Mouse (Mus musculus): ENCODE results near the gene Gpr18.
"Not testable (repeated sequence)": the region's sequence is repeated elsewhere in the genome, so short reads cannot be mapped to it uniquely, and the experiment has no call there.

The Gpr18 gene

DNA sequence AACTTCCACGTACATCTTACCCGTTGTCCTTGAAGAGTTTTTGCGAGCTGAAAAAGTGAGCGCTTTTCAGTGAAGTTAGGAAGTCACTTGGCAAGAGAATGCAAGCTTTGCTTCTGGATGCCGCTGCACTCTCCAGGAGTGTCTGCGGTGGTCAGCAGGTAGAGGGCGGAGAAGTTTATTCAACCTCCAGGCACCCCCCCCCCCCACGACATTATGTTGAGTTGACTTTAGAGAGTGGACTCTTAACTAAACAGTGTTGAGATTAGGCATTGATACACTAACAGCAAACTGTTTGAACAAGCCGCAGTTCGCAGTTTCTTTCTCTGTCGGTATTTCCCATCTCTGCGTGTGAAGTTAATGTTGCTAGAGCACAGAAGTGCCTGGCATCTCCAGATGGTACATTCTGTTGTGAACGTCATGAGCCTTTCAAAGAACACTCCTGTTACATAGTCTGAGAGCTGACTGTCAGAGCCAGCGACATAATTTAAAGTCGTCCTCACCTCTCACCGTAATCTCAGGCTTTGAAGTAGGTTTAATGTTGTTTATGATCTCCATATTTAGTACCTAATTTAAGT lies 36.2 kb downstream of the Gpr18 start:
- DNase-seq: no peak

DNA sequence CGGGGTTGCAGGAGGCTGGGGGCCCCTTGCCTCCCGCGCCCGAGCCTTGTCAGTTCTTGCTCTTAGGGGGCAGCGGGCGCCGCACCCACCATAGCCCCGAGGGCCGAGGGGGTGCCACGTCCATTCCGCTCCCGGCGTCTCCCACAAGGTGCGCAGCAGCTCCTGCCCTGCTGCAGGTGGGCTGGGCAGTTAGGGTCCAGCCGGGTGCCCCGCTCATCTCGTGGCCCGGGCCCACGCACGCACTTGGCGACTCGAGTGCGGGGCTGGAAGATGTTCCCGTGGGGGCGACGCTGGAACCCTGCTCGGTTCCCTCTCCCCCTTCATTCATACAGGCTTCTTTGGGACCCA lies 36.7 kb downstream of the Gpr18 start:
- no peak for DNase-seq

DNA sequence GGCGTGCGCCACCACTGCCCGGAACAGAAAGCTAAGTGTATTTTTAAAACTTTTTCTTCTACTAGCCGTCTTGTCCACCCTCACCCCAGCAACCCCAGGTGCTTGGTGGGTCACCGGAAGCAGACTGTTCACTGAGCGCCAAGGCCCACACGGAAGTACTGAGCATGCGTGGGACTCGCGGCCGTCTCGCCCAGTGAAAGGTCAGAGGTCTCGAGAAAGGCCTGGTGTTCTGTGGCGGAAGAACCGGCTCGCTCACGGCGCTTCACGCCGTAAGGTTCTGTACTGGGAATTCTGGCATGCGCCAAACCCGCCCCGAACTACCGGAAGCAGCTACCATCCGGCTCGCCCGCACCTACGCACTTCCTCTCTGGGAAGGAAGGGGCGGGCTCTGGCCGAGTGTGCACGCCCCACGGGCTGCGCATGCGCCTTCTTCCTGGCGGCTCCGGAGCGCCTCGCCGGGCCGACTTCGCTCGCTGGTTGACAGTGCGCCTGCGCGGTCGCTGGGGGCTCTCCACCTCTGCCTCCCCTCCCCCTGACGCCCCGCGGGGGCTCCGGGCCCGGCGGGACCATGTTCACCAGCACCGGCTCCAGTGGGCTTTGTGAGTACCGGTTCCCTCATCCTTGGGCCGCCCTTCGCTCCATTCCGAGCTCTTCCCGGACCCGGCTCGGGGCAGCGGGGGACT lies 37.3 kb downstream of the Gpr18 start, which contains the start of gene Ubac2:
Gene Ubac2 (plus strand): TSS at position 445 of the 683 bp plus-strand sequence.
- peak; percentile 97 for DNase-seq

DNA sequence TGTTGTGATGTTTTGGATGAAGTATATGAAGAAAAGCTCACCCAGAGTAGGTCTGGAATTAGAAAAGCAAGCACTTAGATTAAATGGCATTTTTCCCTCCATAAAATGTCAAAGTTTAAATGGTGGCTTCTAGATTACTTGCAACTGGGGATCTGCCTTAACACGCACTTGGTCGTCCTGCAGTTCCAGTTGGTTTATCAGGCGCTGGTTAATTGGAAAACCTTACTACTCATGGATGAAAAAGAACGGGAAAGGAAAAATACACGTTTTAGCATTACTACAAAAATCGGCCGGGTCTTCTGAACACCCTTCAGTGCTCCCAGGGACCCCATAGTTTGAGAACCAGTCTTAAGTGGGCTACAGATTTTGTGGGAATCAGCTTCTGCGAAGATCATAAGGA lies 37.9 kb downstream of the Gpr18 start:
- DNase-seq: no peak

DNA sequence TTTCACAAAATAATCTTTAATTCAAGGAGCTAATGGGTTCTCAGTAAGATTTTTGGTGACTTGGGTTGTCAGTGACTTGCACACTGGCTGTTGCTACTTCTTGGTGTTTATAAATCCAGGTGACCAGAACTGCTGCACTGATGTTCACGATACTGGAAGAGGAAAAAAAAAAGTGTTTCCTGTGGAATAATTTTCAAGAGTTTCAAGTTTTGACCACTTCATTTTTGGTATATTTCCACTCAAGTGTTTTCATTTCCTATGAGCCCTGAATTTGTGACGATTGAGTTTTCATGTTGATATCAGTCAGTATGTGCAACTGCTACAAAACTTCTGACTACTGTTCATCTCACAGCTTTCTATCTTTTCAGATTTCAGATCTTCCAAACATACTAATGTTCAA lies 38.7 kb downstream of the Gpr18 start:
- no peak for DNase-seq

DNA sequence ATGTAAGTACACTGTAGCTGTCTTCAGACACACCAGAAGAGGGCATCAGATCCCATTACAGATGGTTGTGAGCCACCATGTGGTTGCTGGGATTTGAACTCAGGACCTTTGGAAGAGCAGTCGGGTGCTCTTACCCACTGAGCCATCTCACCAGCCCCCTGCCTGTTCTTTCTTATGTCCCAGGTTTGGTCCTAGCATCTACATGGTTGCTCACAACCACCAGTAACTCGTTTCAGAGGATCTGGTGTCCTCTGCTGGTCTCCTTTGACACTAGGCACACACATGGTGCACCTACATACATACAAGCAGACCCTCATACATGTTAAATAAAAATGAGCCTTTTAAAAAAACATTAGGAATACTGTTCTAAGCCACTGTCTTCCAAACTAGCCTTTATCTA lies 39.4 kb downstream of the Gpr18 start:
- not testable (repeated sequence) for DNase-seq

DNA sequence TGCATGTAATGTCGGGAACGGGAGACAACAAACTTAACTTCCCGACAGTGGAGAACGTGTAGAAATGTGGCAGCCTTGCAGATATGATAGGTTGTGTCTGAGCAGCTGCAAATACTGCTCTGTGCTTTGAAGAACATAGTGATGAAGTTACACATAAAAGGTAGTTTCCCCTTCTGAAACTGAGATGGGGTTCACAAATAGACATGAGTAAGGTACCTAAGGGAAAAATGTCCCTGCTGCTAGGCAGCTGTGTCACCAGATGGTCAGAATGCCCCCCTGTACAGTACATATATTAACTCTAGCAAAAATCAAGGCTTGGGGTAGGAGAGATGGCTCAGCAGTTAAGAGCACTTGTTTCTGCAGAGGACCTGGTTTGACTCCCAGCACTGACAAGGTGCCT lies 41.9 kb downstream of the Gpr18 start:
- no peak for DNase-seq

DNA sequence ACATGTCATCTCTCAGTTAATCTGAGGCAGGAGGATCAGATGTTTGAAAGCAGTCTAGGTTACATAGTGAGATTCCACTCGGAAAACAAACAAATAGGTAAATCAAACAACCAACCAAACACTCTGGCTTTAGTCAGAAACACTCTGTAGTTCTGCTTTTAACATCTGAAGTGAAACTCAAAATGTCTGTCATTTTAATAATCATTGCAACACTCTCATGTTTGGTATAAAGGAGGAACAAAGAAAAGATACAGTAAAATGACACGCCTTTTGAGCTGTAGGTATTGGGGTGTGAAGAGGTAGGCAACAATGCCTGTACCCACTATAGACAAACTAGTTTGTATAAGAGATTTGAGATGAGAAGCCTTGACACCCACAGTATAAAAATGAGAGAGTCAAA lies 42.4 kb downstream of the Gpr18 start:
- no peak for DNase-seq

DNA sequence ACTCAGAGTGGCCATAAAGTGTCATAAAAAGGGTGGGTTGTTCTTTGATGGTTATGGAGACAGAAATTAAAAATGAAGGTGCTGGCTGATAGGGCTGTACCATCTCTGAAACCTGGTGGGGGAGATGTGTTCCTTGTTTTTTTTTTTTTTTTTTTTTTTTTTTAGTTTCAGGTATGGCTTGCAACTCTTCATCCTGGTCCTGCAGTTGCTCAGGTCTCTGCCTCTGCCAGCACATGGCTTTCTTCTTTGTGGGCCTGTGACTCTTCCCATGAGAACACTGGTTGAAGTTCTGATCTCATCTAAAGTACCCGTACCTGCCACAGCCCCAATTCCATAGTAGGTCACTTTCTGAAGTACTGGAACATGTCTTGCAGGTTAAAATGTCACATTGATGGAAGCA lies 42.8 kb downstream of the Gpr18 start:
- no peak for DNase-seq

DNA sequence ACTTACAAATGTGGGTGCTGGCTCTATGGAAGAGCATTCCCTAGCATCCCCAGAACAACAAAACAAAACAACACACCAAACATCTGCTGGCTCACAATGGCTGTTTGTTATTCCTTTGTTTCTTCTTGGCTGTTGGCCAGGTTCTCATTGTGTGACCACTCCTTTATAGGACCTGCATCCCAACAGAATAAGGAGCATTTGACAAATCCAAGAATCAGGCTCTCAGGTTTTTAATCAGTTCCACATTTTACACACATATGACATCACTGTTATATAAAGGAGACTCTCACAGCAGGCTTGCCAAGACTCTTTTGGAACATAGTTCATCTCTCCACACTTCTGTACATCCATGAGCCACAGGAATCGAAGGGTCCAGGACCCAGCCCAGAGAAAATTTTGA lies 46.5 kb downstream of the Gpr18 start:
- DNase-seq: no peak

DNA sequence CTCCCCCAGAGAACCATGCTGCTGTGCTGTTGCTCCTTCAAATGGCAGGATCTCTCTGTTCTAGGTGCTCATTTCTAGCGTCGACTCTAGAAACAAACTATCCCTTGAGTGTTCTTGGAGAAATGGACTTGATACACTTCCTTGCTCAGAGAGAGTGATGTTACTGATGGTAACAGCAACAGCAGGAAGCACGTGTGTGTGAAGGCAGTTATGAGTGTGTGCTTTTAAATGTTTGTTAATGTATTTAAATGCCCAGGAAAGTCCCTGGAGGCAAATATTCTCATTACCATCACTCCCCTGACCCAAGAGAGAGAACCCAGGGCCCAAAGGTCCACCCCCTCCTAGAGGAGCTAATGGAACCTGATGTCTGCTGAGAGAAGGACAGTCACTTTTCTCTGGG lies 49.0 kb downstream of the Gpr18 start:
- DNase-seq: no peak

DNA sequence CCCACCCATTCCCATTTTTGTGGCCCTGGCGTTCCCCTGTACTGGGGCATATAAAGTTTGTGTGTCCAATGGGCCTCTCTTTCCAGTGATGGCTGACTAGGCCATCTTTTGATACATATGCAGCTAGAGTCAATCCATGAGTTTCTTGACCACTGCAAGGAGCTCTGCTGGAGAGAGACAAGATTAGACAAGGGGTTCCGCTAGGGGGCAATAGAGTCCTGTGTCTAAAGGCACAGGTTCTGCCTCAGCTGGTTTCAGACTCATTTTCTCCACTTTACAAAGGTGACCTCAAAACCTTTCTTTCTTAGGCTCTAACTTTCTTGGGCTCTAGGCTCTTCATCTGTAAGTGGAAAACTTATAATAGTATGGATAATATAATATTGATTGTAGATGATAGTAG lies 50.4 kb downstream of the Gpr18 start:
- DNase-seq: peak; percentile 46
